Mouse (Mus musculus): ENCODE data around the gene Gltpd2. TPM values are rescaled to one million over a fixed set of nuclear protein-coding genes. Genes with fewer than 3 reads are reported as not detected.
"Not testable (repeated sequence)": the region's sequence is repeated elsewhere in the genome, so short reads cannot be mapped to it uniquely, and the experiment has no call there.

The Gltpd2 gene
- polyA plus RNA-seq, 1 experiment = 0.34 TPM

DNA sequence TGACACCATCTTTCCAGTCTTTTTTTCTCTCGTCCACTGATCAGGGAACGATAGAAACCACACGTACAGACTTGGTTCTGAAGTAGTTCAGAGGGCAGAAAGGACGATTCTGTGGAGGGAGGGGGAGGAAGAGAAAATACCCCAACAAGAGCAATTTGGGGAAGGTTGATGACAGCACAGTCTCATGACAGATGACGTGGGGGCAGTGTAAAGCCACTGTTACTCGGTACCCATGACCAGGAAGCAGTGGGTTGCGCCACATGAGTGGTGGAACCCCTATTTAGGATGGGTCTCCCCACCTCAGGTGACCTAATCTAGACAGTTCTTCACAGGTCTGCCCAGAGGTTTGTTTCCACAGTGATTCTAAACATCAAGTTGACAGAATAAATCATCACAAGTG lies 9.6 kb downstream of the Gltpd2 start:
- Histone ChIP-seq H3K4me3 (replicated peaks; ENCODE audit: extremely low read depth, low read depth, low read length) (no peak overlapping the region), H3K4me1 (ENCODE audit: control insufficient read depth, insufficient read depth, low read length) (peaks cover 2% of the 10 kb centered on the region; the same call in 1 of the 2 replicates)
- no peak for DNase-seq
- 77% methylated on average over 7 of the region's 7 CpGs for WGBS
- TF ChIP-seq CTCF (IDR thresholded peaks at IDR 0.05; ENCODE audit: insufficient read depth, low read length) (no peak), POLR2A (IDR thresholded peaks at IDR 0.05; ENCODE audit: borderline replicate concordance, extremely low read depth, low read depth, low read length) (no peak)

DNA sequence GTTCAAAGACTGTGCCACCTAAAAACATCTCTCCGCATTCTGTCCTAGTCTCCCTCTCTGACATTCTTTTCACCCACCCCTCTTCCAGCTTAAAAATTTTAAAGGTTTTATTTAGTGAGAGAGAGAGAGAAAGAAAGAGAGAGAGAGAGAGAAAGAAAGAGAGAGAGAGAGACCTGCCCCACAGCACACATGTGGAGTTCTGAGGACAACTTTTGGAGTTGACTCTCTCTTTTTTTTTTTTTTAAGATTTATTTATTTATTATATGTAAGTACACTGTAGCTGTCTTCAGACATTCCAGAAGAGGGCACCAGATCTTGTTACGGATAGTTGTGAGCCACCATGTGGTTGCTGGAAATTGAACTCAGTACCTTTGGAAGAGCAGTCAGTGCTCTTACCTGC lies 12.1 kb downstream of the Gltpd2 start:
- H3K4me3 ChIP-seq (replicated peaks; ENCODE audit: extremely low read depth, low read depth, low read length); H3K4me1 ChIP-seq (ENCODE audit: control insufficient read depth, insufficient read depth, low read length); DNase-seq: not testable (repeated sequence)
- 62% methylated on average over 2 of the region's 2 CpGs for WGBS

DNA sequence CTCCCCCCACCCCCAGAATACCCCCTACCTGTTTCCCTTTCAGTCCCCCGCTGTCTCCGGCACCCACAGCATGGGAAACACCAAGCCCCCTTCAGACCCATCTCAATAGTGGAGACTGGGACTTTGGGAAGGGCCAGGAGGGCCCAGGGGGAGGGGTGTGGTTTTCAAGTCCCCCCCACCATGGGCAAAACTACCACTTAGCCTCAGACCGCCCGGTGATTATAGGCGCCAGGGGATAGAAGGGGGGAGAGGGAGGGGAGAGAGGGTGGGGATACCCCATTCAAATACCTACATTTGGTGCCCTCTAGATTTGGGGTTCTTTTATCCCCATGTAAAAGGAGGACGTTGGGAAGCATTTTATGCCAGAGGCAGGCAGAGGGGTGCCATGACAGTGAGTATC lies 13.8 kb downstream of the Gltpd2 start, which contains the start of gene Gm40193:
TSS of gene Gm40193 (minus strand) at position 101 of the 400 bp plus-strand sequence.
- DNase-seq = no peak
- 79% methylated on average over 6 of the region's 6 CpGs for WGBS
- TF ChIP-seq POLR2A (IDR thresholded peaks at IDR 0.05; ENCODE audit: borderline replicate concordance, extremely low read depth, low read depth, low read length) (no peak), CTCF (IDR thresholded peaks at IDR 0.05; ENCODE audit: insufficient read depth, low read length) (no peak)
- Histone ChIP-seq H3K4me1 (ENCODE audit: control insufficient read depth, insufficient read depth, low read length) (no peaks in the 10 kb centered on the region), H3K4me3 (replicated peaks; ENCODE audit: extremely low read depth, low read depth, low read length) (no peak within 1 kb of the TSS)

DNA sequence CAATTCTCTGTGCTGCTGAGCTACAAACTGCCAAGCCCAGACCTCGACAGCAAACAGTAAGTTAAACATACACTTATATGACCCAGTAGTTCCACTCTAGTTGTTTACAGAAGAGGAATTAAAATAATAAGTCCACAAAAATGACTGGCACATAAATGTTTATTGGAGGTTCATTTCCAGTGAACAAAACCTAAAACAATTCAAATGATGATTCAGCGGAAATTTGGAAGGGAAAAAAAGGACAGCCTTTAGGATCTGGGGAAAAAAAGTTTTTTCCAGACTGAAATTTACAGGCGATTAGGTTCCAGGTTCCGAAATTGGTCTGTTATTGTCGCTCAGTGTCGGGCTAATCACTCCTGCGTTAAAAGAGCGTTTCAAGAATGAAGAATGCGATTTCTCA lies 20.4 kb downstream of the Gltpd2 start:
- no peak for DNase-seq
- WGBS = 6% methylated on average over 9 of the region's 9 CpGs
- H3K4me3 ChIP-seq (replicated peaks; ENCODE audit: extremely low read depth, low read depth, low read length) = peak overlapping the region; percentile 70
- H3K4me1 ChIP-seq (ENCODE audit: control insufficient read depth, insufficient read depth, low read length) = no peaks in the 10 kb centered on the region; the same call in 1 of the 2 replicates
- TF ChIP-seq CTCF (IDR thresholded peaks at IDR 0.05; ENCODE audit: insufficient read depth, low read length) (no peak), POLR2A (IDR thresholded peaks at IDR 0.05; ENCODE audit: borderline replicate concordance, extremely low read depth, low read depth, low read length) (no peak)

DNA sequence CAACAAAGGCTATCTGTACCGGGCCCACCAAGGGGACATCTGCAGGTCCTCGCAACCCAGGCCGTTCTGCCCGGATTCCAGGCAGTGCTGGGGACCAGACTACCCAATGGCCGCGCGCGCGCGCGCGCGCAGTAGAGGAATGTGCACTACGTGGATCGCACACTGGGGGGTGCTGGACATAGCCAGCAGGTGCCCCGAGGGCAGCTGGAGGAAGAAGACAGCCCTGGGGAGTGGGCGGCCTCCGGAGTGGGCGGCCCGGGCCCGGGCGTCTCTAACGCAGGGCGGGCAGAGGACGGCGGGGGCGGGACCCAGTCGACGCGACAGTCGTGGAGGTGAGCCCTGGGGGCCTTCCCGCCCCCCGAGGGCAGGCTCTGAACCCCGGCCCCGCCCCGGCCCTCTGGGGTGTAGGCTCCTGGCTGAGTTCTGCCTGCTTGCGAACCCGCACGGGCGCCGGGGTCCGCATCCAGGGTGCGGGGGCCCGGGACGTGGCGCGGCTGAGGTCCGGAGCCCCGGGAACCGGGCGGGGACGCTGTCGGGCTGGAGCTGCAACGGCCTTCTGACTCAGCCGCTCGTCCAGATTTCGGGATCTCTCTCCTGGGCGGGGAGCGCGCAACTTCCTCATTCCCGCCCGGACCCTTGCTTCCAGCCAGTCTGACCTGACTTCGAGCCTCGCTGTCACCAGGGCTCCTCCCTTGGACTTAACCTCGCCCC lies 21.0 kb downstream of the Gltpd2 start, which contains the start of gene Pld2:
TSS of gene Pld2 (plus strand) at position 188 of the 711 bp plus-strand sequence.
- under 1% methylated on average over 62 of the region's 65 CpGs for WGBS
- Histone ChIP-seq H3K4me1 (ENCODE audit: control insufficient read depth, insufficient read depth, low read length) (no peaks in the 10 kb centered on the region; the same call in 1 of the 2 replicates), H3K4me3 (replicated peaks; ENCODE audit: extremely low read depth, low read depth, low read length) (peak within 1 kb of the TSS; percentile 70)
- DNase-seq = peak; percentile 89
- TF ChIP-seq CTCF (IDR thresholded peaks at IDR 0.05; ENCODE audit: insufficient read depth, low read length) = peak; percentile 57
- peak; percentile 59; the same call in 1 of the 2 replicates for TF ChIP-seq POLR2A (IDR thresholded peaks at IDR 0.05; ENCODE audit: borderline replicate concordance, extremely low read depth, low read depth, low read length)

DNA sequence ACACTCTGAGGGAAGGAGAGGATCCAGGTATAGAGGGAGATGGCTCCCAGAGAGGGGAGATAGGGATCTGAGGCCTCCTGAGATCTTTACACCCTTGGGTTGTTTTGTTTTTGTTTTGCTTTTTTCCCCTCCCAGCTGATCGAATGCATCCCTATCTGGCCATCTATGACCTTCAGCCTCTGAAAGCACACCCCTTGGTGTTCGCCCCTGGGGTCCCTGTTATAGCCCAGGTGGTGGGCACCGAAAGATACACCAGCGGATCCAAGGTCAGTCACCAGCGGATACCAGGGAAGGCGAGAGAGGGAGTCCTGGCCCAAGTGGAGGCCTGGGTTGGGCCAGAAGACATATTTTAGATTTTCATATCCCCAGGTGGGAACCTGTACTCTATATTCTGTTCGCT lies 21.9 kb downstream of the Gltpd2 start:
- 84% methylated on average over 7 of the region's 7 CpGs for WGBS
- DNase-seq = no peak
- Histone ChIP-seq H3K4me3 (replicated peaks; ENCODE audit: extremely low read depth, low read depth, low read length) (no peak overlapping the region), H3K4me1 (ENCODE audit: control insufficient read depth, insufficient read depth, low read length) (no peaks in the 10 kb centered on the region; the same call in 1 of the 2 replicates)
- no peak for TF ChIP-seq CTCF (IDR thresholded peaks at IDR 0.05; ENCODE audit: insufficient read depth, low read length)
- no peak for TF ChIP-seq POLR2A (IDR thresholded peaks at IDR 0.05; ENCODE audit: borderline replicate concordance, extremely low read depth, low read depth, low read length)

DNA sequence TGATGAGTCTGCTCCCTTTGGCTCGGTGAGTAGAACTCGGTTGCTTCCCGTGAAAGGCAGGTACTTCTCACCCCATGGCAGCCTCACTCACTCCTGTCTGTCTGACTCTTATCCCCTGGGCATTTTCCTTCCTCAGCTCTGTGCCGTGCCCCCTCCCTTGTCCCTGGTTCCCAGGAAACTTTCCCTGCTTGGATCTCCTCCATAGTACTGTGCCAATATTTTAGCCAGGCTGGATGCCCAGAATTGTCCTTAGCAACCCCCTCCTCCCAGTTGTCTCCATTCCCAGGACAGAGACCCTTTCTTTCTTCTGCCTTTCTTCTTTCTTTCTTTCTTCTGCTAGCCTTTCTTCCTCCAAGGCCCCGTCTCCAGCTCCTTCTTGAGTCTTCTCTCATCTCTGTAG lies 22.4 kb downstream of the Gltpd2 start:
- no peaks in the 10 kb centered on the region; the same call in 1 of the 2 replicates for H3K4me1 ChIP-seq (ENCODE audit: control insufficient read depth, insufficient read depth, low read length)
- H3K4me3 ChIP-seq (replicated peaks; ENCODE audit: extremely low read depth, low read depth, low read length) = no peak overlapping the region
- 63% methylated on average over 5 of the region's 5 CpGs for WGBS
- TF ChIP-seq POLR2A (IDR thresholded peaks at IDR 0.05; ENCODE audit: borderline replicate concordance, extremely low read depth, low read depth, low read length) (no peak), CTCF (IDR thresholded peaks at IDR 0.05; ENCODE audit: insufficient read depth, low read length) (no peak)
- DNase-seq = no peak

DNA sequence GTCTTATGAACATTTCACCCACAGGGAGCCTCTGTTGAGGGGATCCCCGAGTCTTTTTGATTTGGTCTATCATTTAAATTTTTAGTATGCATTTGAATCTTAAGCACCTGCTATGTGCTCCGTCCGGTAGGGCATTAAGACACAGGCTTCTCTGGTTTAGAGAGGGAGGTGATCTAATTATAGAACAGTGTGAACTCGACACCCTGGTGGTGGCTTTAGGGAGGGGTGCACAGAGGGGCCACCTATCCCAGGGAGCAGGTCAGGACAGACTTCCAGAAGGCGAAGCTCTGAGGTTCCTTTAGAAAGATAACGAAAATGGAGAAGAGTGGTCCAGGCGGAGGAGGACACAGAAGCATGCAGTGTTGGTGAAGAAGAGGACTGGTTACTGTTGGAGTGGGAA lies 25.5 kb downstream of the Gltpd2 start:
- Histone ChIP-seq H3K4me3 (replicated peaks; ENCODE audit: extremely low read depth, low read depth, low read length) (no peak overlapping the region), H3K4me1 (ENCODE audit: control insufficient read depth, insufficient read depth, low read length) (no peaks in the 10 kb centered on the region; the same call in 1 of the 2 replicates)
- TF ChIP-seq POLR2A (IDR thresholded peaks at IDR 0.05; ENCODE audit: borderline replicate concordance, extremely low read depth, low read depth, low read length) (no peak), CTCF (IDR thresholded peaks at IDR 0.05; ENCODE audit: insufficient read depth, low read length) (no peak)
- WGBS = 64% methylated on average over 7 of the region's 7 CpGs
- no peak for DNase-seq

DNA sequence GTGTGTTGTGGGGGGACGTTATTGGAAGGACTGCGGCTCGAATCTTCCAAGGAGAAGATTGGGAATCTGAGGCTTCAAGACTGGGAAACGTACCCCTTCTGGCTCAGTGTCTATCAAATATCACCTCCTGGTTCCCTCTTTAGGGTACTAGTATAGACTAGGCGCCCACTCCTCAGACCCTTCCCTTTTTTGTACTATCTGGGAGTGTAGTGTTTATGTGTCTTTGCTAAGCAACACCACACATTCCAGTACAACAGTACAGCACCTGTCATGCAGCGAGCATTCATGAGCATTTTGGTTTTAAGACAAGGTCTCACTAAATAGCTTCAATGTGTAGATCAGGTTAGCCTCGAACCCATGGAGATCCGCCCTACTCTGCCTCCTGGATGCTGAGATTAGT lies 32.5 kb downstream of the Gltpd2 start:
- WGBS = 95% methylated on average over 8 of the region's 8 CpGs
- H3K4me1 ChIP-seq (ENCODE audit: control insufficient read depth, insufficient read depth, low read length) = no peaks in the 10 kb centered on the region
- DNase-seq = no peak
- H3K4me3 ChIP-seq (replicated peaks; ENCODE audit: extremely low read depth, low read depth, low read length) = no peak overlapping the region
- no peak for TF ChIP-seq CTCF (IDR thresholded peaks at IDR 0.05; ENCODE audit: insufficient read depth, low read length)
- no peak for TF ChIP-seq POLR2A (IDR thresholded peaks at IDR 0.05; ENCODE audit: borderline replicate concordance, extremely low read depth, low read depth, low read length)

DNA sequence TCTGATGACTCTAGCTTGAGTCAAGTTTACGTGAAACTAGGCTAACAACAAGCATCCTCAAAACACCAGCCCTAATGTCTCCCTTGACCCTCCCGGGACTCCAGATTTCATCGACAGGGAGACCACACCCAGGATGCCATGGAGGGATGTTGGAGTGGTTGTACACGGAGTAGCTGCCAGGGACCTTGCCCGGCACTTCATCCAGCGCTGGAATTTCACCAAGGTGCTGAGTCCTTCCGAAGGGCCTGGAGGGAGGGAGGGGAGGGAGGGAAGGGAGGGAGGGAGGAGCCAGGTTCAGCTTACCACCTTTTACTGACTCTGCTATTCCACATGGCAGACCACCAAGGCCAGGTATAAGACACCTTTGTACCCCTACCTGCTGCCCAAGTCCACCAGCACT lies 34.9 kb downstream of the Gltpd2 start:
- WGBS = 28% methylated on average over 7 of the region's 7 CpGs
- DNase-seq = no peak
- Histone ChIP-seq H3K4me3 (replicated peaks; ENCODE audit: extremely low read depth, low read depth, low read length) (no peak overlapping the region), H3K4me1 (ENCODE audit: control insufficient read depth, insufficient read depth, low read length) (no peaks in the 10 kb centered on the region)
- TF ChIP-seq CTCF (IDR thresholded peaks at IDR 0.05; ENCODE audit: insufficient read depth, low read length) (no peak), POLR2A (IDR thresholded peaks at IDR 0.05; ENCODE audit: borderline replicate concordance, extremely low read depth, low read depth, low read length) (no peak)

Data from lung, adult 2 months (tissue).